Mouse (Mus musculus) left cerebral cortex, postnatal 14 days (tissue): ENCODE measurements around the gene E2f2. TPM values are rescaled to one million over a fixed set of nuclear protein-coding genes. Genes with fewer than 3 reads are reported as not detected.

ENCODE experiments used
- DNase-seq, 2 experiments: peaks; one replicate each; pipeline ENCODE4 v3.0.0; 2021 to 2022; ENCODE audit warnings: low spot score in 2 of 2, mixed read lengths in 1 of 2
- intact Hi-C: fragments of 180-260 bp; cut with DNase I; formaldehyde crosslinking; loops from one replicate; pipeline ENCODE4 v1.15.1; 2025
- total RNA-seq, 2 experiments: library from RNA; stranded (reverse); gene quantifications; 2 replicates each; pipeline ENCODE4 v1.2.3; 2021

E2f2 gene
- total RNA-seq, 2 experiments from 2014 or later: 0.90 to 0.93 TPM

DNA sequence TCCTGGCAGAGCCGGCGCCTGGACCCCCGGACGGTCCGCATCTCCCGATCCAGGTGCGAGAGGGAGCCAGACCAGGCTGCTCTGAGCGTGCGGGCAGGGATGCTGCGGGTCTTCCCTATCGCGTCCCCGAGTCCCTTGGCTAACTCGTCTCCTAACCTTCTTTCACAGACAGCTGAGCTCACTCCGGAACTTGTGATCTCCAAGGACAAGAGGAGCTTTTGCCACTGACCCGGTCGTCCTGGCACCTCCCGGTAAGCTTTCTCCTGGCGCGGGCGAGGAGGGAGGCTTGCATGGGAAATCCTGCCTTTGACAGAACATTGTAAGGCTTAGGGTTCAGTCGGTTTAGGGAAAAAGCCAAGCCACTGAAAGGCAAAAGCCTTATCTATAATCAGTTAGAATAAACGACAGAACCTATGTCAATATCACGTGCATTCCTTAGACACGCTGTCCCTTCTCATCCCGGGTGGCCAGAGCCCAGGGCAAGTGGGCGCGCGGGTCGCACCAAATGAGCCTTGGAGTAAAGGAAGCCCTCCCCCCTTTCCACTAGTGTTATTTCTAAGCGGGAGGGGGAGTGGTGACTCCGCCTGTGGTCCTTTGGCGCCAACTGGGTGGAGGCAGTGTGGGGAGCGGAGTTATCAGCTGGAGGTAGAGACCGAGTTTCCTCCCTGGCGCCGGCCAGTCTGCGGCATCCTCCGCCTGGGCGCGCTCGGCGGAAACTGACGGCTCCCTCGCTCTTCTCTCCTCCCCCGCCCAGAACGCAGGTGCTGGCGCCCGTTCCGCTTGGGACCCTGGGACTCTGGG, 27.9 kb upstream of the E2f2 start:
- intact Hi-C loops: loop anchor here (5.0 kb wide), 1 partner anchor 52 kb away; no protein-coding TSS in a partner anchor
- DNase-seq: no peak

DNA sequence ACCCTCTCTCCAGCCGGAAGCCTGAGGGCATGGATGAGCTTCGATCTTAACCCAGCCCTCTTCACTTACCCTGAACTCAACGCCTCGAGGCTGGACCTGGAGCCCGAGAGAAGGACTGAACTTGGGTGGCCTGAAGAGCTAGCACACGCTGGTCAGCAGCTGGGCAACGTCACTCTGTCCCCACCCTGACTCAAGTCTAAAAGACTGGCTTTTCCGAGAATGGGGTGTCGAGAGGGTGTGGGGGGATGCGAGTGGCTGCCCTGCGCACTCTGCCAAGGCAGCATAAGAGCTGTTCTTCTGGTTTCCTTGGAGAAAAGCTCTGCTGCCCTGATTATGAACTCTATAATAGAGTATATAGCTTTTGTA, 27.3 kb upstream of the E2f2 start:
- intact Hi-C loops: loop anchor here (5.0 kb wide), 1 partner anchor 53 kb away; no protein-coding TSS in a partner anchor
- DNase-seq: no peak

- intact Hi-C loops: no loop called here
These were observed 26.8 kb upstream of the E2f2 start for GRCm38 (mm10) chr4:136145362-136145885.

DNA sequence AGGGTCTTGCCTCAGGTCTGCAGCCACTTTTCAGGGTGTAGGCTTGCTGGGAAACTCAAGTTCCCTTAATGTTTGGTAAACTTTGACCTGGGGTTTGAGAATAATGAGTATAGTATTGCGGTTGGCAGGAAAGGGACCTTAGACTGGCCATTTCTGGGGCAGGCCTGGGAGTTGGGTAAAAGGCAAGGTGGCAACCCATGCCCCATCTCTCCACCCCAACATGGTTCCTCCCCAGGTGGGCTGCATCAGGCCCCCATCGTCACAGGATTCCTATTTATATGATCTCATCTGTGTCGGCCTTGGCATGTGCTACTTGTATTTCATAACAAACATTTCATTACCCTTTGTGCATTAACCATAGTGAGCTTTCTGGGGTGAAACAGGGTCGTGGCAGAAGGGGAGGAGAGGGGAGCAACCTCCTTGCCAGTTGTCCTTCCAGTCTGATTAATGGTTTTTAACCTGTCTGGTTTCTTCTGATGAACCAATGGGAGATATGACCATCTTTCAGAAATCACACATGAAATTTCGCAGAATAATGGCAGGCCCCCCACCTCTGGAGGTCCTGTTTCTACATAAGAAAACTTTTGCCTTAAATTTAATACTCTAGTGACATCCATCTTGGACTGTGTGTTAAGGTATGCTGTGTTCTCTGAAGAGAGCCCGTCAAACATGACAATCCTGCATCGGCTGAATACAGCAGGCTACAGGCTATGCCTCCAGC, 26.0 kb upstream of the E2f2 start:
- intact Hi-C loops: no loop called here

More at GRCm38 (mm10) chr4:136145362-136145885, 26.8 kb upstream of the E2f2 start:
- no peak for DNase-seq

GRCm38 (mm10) chr4:136146712-136147154, 25.5 kb upstream of the E2f2 start:
- no peak for DNase-seq
- intact Hi-C loops: no loop called here

More for the DNA sequence above, 26.0 kb upstream of the E2f2 start:
- DNase-seq: no peak

- intact Hi-C loops: loop anchor here (2.0 kb wide), 1 partner anchor 77 kb away; no protein-coding TSS in a partner anchor
- DNase-seq: peak; percentile 50 to 68
These were observed 24.6 kb upstream of the E2f2 start for GRCm38 (mm10) chr4:136147436-136148135.

DNA sequence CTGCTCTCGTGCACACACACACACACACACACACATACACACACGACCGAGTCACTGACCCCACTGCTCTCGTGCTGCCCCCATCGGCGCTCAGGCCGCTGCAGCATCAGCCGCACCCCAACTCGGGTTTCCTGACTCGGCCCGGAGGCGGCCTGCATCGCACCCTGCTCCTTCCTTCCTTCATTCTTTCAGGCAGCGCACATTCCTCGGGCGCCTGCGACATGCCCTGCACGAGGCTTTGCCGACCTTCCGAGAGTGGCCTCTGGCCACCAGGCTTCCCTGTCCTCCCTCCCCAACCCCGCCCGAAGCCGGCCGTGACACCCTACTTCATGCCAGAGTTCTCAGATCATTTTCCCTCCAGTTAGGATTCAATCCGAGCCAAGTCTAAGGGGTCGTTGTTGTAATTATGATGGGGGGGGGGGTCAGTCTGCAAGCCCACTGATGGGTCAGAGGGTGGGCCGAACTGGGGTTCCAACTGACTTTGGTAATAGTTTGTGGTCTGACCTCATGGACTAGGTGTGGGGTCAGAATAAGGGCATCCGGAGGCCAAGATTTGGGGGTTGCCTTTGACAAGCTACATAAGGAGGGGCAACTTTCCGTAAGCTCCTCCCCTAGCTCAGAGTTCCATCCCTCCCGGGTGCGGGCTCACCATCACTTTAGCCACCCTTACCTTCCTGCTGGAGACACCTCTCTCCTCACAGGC, 23.7 kb upstream of the E2f2 start:
- intact Hi-C loops: loop anchor here (2.0 kb wide), 1 partner anchor 78 kb away; no protein-coding TSS in a partner anchor
- DNase-seq: no peak

DNA sequence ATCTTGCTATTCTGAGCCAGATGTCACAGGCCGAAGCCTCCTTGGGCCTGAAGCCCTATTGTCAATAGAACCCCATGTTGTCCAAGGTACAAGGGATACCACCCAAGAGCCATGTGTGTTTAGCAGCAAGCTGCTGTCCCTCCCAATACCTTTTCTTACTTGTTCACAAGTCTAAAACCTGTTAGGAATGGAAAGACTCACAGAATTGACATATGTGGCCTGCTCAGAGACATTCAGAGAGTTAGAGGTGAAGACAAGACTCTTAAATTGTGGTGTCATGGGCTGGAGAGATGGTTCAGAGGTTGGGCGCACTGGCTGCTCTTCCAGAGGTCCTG, 23.2 kb upstream of the E2f2 start:
- intact Hi-C loops: loop anchor here (2.0 kb wide), 1 partner anchor 78 kb away; no protein-coding TSS in a partner anchor
- no peak for DNase-seq

GRCm38 (mm10) chr4:136149734-136150133, 22.5 kb upstream of the E2f2 start:
- DNase-seq: no peak
- intact Hi-C loops: loop anchor here (2.0 kb wide), 1 partner anchor 79 kb away; no protein-coding TSS in a partner anchor

GRCm38 (mm10) chr4:136150596-136150995, 21.6 kb upstream of the E2f2 start:
- no peak for DNase-seq
- intact Hi-C loops: no loop called here

DNA sequence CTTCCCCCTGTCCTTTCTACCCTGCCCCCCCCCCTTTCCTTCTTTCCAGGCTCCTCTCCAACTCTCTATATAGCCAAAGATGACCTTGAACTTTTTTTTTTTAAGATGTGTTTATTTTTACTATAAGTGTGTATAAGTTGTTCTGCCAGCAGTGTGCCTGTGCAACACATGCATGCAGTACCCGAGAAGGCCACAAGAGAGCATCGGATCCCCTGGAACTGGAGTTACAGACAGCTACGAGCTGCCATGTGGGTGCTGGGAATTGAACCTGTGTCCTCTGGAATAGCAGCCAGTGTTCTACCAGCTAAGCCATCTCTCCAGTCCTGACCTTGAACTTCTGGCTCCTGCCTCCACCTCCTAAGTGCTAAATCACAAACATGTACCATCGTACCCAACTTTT, 19.4 kb upstream of the E2f2 start:
- no peak for DNase-seq
- intact Hi-C loops: no loop called here

- intact Hi-C loops: no loop called here
- no peak for DNase-seq
These were observed 17.7 kb upstream of the E2f2 start for GRCm38 (mm10) chr4:136154462-136154861.

DNA sequence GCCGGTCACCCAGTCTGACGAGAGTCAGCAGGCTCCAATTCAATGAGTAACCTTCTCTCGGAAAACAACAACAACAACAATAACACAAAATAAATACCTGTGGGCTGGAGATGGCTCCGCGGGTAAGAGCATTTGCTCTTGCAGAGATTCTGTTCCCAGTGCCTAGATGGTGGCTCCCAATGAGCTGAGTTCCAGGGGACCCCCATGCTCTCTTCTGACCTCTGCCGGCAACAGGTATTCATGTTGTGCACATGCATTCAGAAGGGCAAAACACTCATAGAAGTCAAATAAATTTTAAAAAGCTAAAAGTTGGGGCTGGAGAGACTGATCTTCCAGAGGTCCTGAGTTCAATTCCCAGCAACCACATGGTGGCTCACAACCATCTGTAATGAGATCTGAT, 13.7 kb upstream of the E2f2 start:
- intact Hi-C loops: no loop called here
- DNase-seq: no peak

DNA sequence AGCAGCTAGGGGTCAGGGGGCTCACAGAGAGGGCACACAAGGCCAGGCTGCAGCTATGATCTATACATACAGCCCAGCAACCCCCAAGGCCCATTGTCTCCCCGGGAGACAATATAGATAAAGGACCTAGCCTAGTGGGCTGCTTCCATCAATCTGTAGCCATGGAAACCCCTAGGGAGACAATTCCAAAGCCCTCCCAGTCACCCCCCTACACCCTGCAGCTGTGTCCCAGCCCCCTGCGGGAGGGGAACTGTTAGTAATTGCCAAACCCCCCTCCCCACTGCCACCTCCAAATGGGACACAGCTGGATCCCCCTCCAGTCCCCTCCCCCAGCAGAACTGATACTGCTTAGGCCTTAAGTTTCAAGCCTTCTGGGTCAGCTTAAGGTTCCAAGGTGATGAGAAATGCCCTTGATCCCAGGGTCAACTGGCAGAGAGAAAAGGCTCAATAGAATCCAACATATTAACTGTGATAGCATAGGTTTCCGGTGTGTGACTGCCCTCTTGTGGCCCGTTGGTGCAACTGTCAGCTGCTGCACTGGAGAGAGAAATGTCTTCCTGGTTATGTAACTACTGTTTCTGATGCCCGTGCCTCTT, 12.3 kb upstream of the E2f2 start:
- intact Hi-C loops: loop anchor here (1.0 kb wide), 1 partner anchor 90 kb away; no protein-coding TSS in a partner anchor
- DNase-seq: peak; percentile 73 to 82

- intact Hi-C loops: loop anchor here (1.0 kb wide), 1 partner anchor 37 kb away; no protein-coding TSS in a partner anchor
- peak; percentile 85 to 89 for DNase-seq
These were observed 8.7 kb upstream of the E2f2 start for GRCm38 (mm10) chr4:136163448-136163847.

DNA sequence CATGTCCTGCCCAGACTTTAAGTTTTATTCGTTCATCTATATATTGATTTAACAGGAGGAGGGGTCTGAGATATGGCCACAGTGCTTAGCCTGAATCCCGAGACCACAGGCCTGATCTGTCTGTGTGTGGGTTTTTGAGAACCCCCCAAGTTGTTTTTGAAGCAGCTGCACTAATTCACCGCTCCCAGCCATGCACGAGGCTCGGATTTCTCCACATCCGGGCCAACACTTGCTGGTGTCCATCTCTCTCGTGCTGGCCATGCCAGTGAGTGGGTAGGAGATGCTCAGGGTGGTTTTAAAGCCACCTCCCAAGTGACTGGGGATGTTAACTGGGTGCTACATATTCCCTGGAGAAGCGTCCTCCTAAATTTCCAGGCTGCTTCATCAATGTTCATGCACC, 7.2 kb upstream of the E2f2 start:
- intact Hi-C loops: no loop called here
- no peak for DNase-seq

GRCm38 (mm10) chr4:136167701-136168100, 4.5 kb upstream of the E2f2 start:
- intact Hi-C loops: no loop called here
- DNase-seq: no peak

GRCm38 (mm10) chr4:136170401-136170800, 1.8 kb upstream of the E2f2 start:
- intact Hi-C loops: no loop called here
- no peak for DNase-seq

DNA sequence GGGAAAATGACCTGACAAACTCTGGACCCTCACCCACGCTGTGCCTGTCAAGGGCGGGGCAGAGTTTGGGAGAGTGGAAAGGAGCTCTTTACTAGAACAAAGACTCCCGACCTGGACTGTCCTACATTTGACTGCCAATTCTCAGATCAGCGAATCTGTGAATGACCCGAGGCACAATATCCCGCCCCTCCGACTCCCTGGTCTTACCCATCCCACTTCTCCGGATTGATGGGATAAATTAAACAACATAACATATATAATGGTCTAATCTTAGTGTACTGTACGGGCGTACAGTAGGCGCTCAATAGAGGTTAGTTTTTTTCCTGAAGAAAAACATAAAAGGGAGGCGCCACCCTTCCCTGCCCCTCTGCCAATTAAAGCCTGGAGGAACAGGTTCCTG, 739 bp upstream of the E2f2 start:
- no peak for DNase-seq
- intact Hi-C loops: no loop called here
